Mouse (Mus musculus): ENCODE data around the gene Ism2.

GRCm38 (mm10) chr12:87256629-87257028 is 42.9 kb downstream of the Ism2 start:
- TF ChIP-seq CTCF (IDR thresholded peaks at IDR 0.05; ENCODE audit: insufficient read depth, low read length) = no peak
- TF ChIP-seq POLR2A (IDR thresholded peaks at IDR 0.05; ENCODE audit: borderline replicate concordance, extremely low read depth, low read depth, low read length) = no peak

All from lung, adult 2 months (tissue).